Mouse (Mus musculus): ENCODE data around the gene Lasp1.

DNA sequence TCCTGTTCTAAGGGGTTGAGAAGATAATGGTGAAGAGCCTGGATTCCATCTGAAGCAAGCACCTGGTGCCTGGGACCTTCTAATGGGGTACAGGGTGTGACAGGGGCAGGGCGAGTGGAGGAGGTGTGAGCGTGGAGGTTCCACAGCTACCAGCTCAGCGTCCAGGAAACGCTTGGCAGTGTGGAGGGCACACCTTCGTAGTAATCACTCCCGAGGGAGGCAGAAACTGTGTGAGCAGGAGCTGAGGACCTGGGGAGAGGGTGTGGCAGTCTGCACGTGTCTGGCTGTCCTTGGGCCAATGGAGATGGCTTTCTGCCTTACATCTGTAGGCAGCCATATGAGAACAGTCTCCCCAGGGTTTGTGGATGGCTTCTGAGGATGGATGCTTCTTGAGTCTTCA, 14.3 kb downstream of the Lasp1 start:
- TF ChIP-seq EP300 (IDR thresholded peaks at IDR 0.05; ENCODE audit: low read length): no peak
- no peak for TF ChIP-seq POLR2A (IDR thresholded peaks at IDR 0.05; ENCODE audit: low read depth, low read length)
- no peak for TF ChIP-seq CTCF (conservative IDR thresholded peaks at IDR 0.05 in 1 of 2, IDR thresholded peaks at IDR 0.05 in 1 of 2; ENCODE audit: low read depth in 2 of 2, low read length in 2 of 2)

Measured in CH12.LX (cell line).